13 mouse cellular contexts compared by ENCODE assay signal in genomic region chr1:73140557-73141345, GRCm38 (mm10).
DNase-seq lines count a peak whose midpoint lies in the region; ATAC-seq and TF ChIP-seq lines count a peak whose summit lies in the region.
"Had no signal": no experiment of that assay in that cellular context is flagged by ENCODE, and none has a peak within 500 bp of the region (broad histone marks: within the 10 kb centered on the region; RNA-seq: fewer than 3 reads in every experiment).

No protein-coding gene starts in this region.

- no peak overlapping the region for H3K27ac ChIP-seq in hindbrain, postnatal 0 days
- H3K27ac ChIP-seq in hindbrain, embryonic 16.5 days (ENCODE audit: low read depth, low read length) = no peak overlapping the region
- H3K27ac ChIP-seq in lung, embryonic 16.5 days (ENCODE audit: low read length) = no peak overlapping the region
- H3K27ac ChIP-seq: layer of hippocampus, adult 2 months; liver, embryonic 14.5 days had no signal

- no peak for TF ChIP-seq CTCF in hindbrain, postnatal 0 days (IDR thresholded peaks at IDR 0.05; ENCODE audit: low read depth)

- H3K4me1 ChIP-seq in hindbrain, postnatal 0 days (ENCODE audit: insufficient read depth, low read length) = no peaks in the 10 kb centered on the region
- H3K4me1 ChIP-seq in hindbrain, embryonic 16.5 days (ENCODE audit: control insufficient read depth, insufficient read depth, low read depth, low read length) = no peaks in the 10 kb centered on the region
- peaks cover 11% of the 10 kb centered on the region for H3K4me1 ChIP-seq in lung, embryonic 16.5 days (replicated peaks; ENCODE audit: control insufficient read depth, insufficient read depth, low read length)

- no peak overlapping the region for H3K4me2 ChIP-seq in hindbrain, postnatal 0 days (ENCODE audit: low read depth, low read length)
- H3K4me2 ChIP-seq in hindbrain, embryonic 16.5 days (ENCODE audit: low read length) = no peak overlapping the region
- peak overlapping the region; percentile 14; the same call in 1 of the 2 replicates for H3K4me2 ChIP-seq in lung, embryonic 16.5 days (ENCODE audit: low read depth, low read length)

- H3K9ac ChIP-seq in hindbrain, postnatal 0 days (replicated peaks; ENCODE audit: low read length) = no peak overlapping the region
- no peak overlapping the region for H3K9ac ChIP-seq in hindbrain, embryonic 16.5 days (ENCODE audit: low read depth, low read length)
- H3K9ac ChIP-seq in lung, embryonic 16.5 days (ENCODE audit: low read length) = no peak overlapping the region
- H3K9ac ChIP-seq: liver, embryonic 14.5 days had no signal

- no peak overlapping the region for H3K4me3 ChIP-seq in hindbrain, postnatal 0 days (ENCODE audit: low read length)
- H3K4me3 ChIP-seq in hindbrain, embryonic 16.5 days (ENCODE audit: low read length) = no peak overlapping the region
- no peak overlapping the region for H3K4me3 ChIP-seq in lung, embryonic 16.5 days (ENCODE audit: low read length)
- H3K4me3 ChIP-seq: erythroblast, embryonic 14.5 days; layer of hippocampus, adult 2 months had no signal

- ATAC-seq in hindbrain, postnatal 0 days = no peak
- ATAC-seq in hindbrain, embryonic 16.5 days = no peak
- ATAC-seq in lung, embryonic 16.5 days (ENCODE audit: low read depth) = peak; percentile 79

- no peaks in the 10 kb centered on the region for H3K27me3 ChIP-seq in hindbrain, postnatal 0 days (ENCODE audit: insufficient read depth, low read length)
- H3K27me3 ChIP-seq in hindbrain, embryonic 16.5 days (replicated peaks; ENCODE audit: control insufficient read depth, insufficient read depth, low read length) = no peaks in the 10 kb centered on the region
- H3K27me3 ChIP-seq in lung, embryonic 16.5 days (ENCODE audit: control insufficient read depth, insufficient read depth, low read depth, low read length) = no peaks in the 10 kb centered on the region

- no peaks in the 10 kb centered on the region for H3K36me3 ChIP-seq in hindbrain, postnatal 0 days (ENCODE audit: insufficient read depth, low read length)
- no peaks in the 10 kb centered on the region for H3K36me3 ChIP-seq in hindbrain, embryonic 16.5 days (ENCODE audit: control insufficient read depth, insufficient read depth, low read length)
- H3K36me3 ChIP-seq in lung, embryonic 16.5 days (ENCODE audit: control insufficient read depth, insufficient read depth, low read length) = no peaks in the 10 kb centered on the region

- 61% methylated on average over 7 of the region's 7 CpGs for WGBS in hindbrain, postnatal 0 days
- 64% methylated on average over 7 of the region's 7 CpGs for WGBS in hindbrain, embryonic 16.5 days
- 47% methylated on average over 7 of the region's 7 CpGs for WGBS in lung, embryonic 16.5 days

- H3K9me3 ChIP-seq in hindbrain, postnatal 0 days (ENCODE audit: low read length) = no peaks in the 10 kb centered on the region
- no peaks in the 10 kb centered on the region for H3K9me3 ChIP-seq in hindbrain, embryonic 16.5 days (ENCODE audit: control insufficient read depth, low read length)
- no peaks in the 10 kb centered on the region for H3K9me3 ChIP-seq in lung, embryonic 16.5 days (ENCODE audit: control insufficient read depth, low read length)

- DNase-seq in hindbrain, postnatal 0 days (ENCODE audit: low spot score) = peak; percentile 17
- peak; percentile 18 for DNase-seq in MN1 (ENCODE audit: low spot score)
- DNase-seq in heart, postnatal 4 days = peak; percentile 20
- DNase-seq in thymus, postnatal 25 days = no peak
- DNase-seq in adrenal gland, adult 18-20 months (ENCODE audit: low spot score in 2 of 2) = no peak
- DNase-seq: cerebellum, postnatal 36 days; gastrocnemius, postnatal 10 days; thymus, postnatal 4 days had no signal

Comparison
In these comparisons a context has a peak if more than half of its experiments do, and no peak if none do; other contexts are left out.
1. DNase-seq: peak in hindbrain, postnatal 0 days (single experiment), MN1 (single experiment) and heart, postnatal 4 days (single experiment); none in thymus, postnatal 25 days (single experiment) and adrenal gland, adult 18-20 months (0 of 2).